Mouse (Mus musculus) intestine, embryonic 14.5 days (tissue): ENCODE data around the gene Gng13. TPM values are rescaled to one million over a fixed set of nuclear protein-coding genes. Genes with fewer than 3 reads are reported as not detected.

ENCODE experiments used
- ATAC-seq: fragments of 200-750 bp; cut with Nextera tagmentation; replicated peaks from 2 replicates; pipeline ENCODE4 v1.8.0; 2017; ENCODE audit warnings: low read depth, moderate number of reproducible peaks, moderate TSS enrichment, moderate library complexity; ENCODE audit not compliant: low FRiP score, low TSS enrichment
- DNase-seq: peaks from one replicate; pipeline ENCODE4 v3.0.0-alpha.2; 2018; ENCODE audit warnings: low spot score
- H3K27ac ChIP-seq: fragments of 300-500 bp; sonication (generic); 2 replicates; pipeline ENCODE4 v1.5.1; 2014; ENCODE audit warnings: low read depth, mild to moderate bottlenecking, control low read depth
- H3K27me3 ChIP-seq: fragments of 300-500 bp; sonication (generic); replicated peaks from 2 replicates; pipeline ENCODE4 v1.6.1; 2014; ENCODE audit warnings: low read length, control low read depth; ENCODE audit not compliant: control insufficient read depth, insufficient read depth
- H3K36me3 ChIP-seq: fragments of 300-500 bp; sonication (generic); 2 replicates; pipeline ENCODE4 v1.6.1; 2014; ENCODE audit warnings: low read length, control low read depth; ENCODE audit not compliant: control insufficient read depth, insufficient read depth
- H3K4me1 ChIP-seq: fragments of 300-500 bp; sonication (generic); replicated peaks from 2 replicates; pipeline ENCODE4 v1.6.1; 2014; ENCODE audit warnings: low read length, control low read depth, mixed read lengths; ENCODE audit not compliant: control insufficient read depth, insufficient read depth
- H3K4me2 ChIP-seq: fragments of 300-500 bp; sonication (generic); 2 replicates; pipeline ENCODE4 v1.6.1; 2014; ENCODE audit warnings: low read length
- H3K4me3 ChIP-seq: fragments of 300-500 bp; sonication (generic); 2 replicates; pipeline ENCODE4 v1.5.1; 2014; ENCODE audit warnings: low read depth, low read length, control low read depth, mixed read lengths
- H3K9ac ChIP-seq: fragments of 300-500 bp; sonication (generic); 2 replicates; pipeline ENCODE4 v1.6.1; 2014; ENCODE audit warnings: mild to moderate bottlenecking, low read length
- H3K9me3 ChIP-seq: fragments of 300-500 bp; sonication (generic); 2 replicates; pipeline ENCODE4 v1.6.1; 2016; ENCODE audit warnings: low read length, control low read depth; ENCODE audit not compliant: control insufficient read depth
- WGBS: fragments of 180-500 bp; shearing (Covaris S2); extraction: QIAGEN DNeasy Blood & Tissue Kit; methylation state at CpG from one replicate; pipeline ENCODE4 v1.1.7; 2014; 5-methylcytosine and 5-hydroxymethylcytosine counted together
- microRNA-seq: library from miRNA; unstranded; fragments of <30 nt; microRNA quantifications from one replicate; pipeline ENCODE4, GENCODE M21; 2016
- polyA plus RNA-seq: library from polyadenylated mRNA; unstranded; fragments of >200 nt; fragmentation: Nextera tagmentation; extraction: Ambion mirVana; gene quantifications from 2 replicates; pipeline ENCODE4 v1.2.1, GENCODE M21; 2014

Gng13 gene
- polyA plus RNA-seq, 1 experiment from 2014 or later: 2.7 TPM

DNA sequence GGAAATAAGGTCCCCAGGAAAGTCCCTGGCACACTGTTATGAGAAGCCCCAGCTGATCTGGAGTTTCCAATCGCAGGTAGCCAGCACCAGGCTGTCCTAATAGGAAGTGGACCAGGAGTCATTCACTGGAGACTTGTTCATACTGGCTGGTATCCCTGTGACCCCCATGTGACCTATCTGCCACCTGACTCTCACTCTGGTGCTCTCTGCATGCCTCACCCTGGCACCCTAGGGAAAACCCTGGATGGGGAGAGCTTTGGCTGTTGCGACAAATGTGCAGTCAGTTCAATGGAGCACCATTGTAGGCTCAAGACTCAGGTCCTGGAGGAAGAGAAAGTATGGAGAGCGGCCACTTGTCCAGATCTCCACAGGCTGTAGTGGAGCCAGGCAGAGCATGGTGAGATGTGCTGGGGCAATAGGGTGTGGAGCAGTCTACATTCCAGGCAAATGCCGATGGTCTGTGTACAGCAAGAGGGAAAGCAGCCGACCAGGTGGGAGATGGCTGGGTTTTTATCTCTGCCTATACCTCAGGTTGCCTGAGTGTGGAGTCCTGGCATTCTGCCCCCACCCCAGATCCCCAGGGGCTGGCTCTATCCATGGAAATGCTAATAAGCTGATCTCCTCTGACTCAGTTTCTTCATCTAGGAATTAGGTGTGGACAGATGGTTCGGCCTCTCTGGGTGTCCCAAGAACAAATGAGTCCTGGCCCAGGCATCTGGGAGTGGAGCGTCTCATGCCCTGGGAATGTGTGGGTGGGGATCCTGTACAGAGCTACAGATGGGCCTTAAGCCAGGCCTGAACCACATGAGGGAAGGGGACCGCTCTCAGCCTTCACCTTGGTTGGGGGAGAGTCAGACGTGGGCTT lies 39.6 kb downstream of the Gng13 start:
- WGBS: 67% methylated on average over 9 of the region's 9 CpGs
- Histone ChIP-seq H3K36me3 (no peaks in the 10 kb centered on the region), H3K9ac (no peak overlapping the region), H3K4me3 (no peak overlapping the region), H3K9me3 (no peaks in the 10 kb centered on the region), H3K4me2 (no peak overlapping the region), H3K27me3 (no peaks in the 10 kb centered on the region), H3K27ac (peak overlapping the region; percentile 33; the same call in 1 of the 2 replicates), H3K4me1 (peaks cover 11% of the 10 kb centered on the region)
- DNase-seq (no peak), ATAC-seq (peak; percentile 64; the same call in 1 of the 2 replicates)

DNA sequence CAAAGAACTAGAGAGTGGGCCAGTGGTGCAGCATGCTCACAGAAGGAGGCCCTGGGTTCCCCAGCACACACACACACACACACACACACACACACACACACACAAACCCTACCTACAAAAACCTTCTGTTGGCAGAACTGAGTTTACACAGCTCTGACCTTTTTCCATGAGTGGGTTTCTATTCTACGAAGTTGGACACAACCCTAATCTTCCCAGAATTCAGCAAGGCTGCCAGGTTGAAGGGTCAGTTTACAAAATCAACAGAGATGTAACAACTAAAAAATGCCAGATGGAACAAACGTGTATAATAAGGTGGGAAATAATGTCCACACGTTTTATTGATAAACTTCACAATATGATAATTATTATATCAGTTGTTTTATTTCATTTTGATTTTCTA lies 40.7 kb downstream of the Gng13 start:
- no peak overlapping the region for H3K9ac ChIP-seq
- H3K9me3 ChIP-seq: no peaks in the 10 kb centered on the region
- ATAC-seq: no peak
- H3K27ac ChIP-seq: no peak overlapping the region
- H3K4me3 ChIP-seq: no peak overlapping the region
- no peaks in the 10 kb centered on the region for H3K27me3 ChIP-seq
- H3K4me2 ChIP-seq: no peak overlapping the region
- DNase-seq: no peak
- no peaks in the 10 kb centered on the region for H3K36me3 ChIP-seq
- H3K4me1 ChIP-seq: peaks cover 9% of the 10 kb centered on the region
- WGBS: 62% methylated on average over 3 of the region's 3 CpGs

DNA sequence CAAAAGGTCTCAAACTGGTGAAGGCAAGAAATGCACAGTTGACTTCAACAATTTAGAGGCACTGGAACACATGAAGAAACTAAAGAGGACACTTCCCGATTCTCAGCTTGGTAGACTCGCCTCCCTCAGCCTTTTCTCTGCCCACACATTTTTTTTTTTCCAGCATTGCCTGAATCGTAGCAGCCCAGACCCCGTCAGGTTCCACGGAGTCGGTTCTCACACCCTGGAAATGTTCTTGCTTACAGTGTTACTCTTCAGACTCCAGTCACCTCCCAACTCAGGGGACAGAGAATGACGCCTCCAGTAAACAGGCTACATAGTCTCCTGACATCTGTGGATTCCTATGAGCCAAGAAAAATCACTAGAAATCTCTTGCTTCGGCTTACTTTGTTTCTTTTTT lies 43.2 kb downstream of the Gng13 start:
- WGBS: 71% methylated on average over 8 of the region's 8 CpGs
- no peak overlapping the region for H3K4me3 ChIP-seq
- H3K4me2 ChIP-seq: no peak overlapping the region
- no peak overlapping the region for H3K27ac ChIP-seq
- no peak overlapping the region for H3K9ac ChIP-seq
- no peaks in the 10 kb centered on the region for H3K9me3 ChIP-seq
- DNase-seq: no peak
- no peaks in the 10 kb centered on the region for H3K36me3 ChIP-seq
- H3K27me3 ChIP-seq: no peaks in the 10 kb centered on the region
- ATAC-seq: no peak
- peaks cover 9% of the 10 kb centered on the region for H3K4me1 ChIP-seq

DNA sequence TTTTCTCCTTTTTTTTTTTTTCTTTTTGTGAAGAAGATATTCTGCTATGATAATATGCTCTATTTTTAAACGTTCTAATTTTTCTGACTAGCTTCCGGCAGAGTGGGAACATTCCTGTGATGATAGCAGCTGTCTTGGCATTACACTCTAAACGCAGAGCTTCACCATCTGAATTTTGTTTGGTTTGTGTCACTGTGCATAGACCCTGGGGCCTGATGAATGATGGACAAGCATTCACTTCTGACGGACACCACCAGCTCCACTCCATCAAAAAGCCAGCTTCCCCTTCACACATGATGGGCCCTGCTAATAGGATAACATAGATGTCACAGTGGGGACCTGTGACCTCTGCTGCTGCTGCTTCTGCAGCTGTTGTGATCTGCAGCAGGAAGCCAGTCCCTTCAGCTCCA lies 44.6 kb downstream of the Gng13 start:
- no peaks in the 10 kb centered on the region for H3K27me3 ChIP-seq
- WGBS: 56% methylated on average over 4 of the region's 4 CpGs
- H3K27ac ChIP-seq: no peak overlapping the region
- peaks cover 3% of the 10 kb centered on the region for H3K4me1 ChIP-seq
- no peak overlapping the region for H3K4me3 ChIP-seq
- no peaks in the 10 kb centered on the region for H3K9me3 ChIP-seq
- ATAC-seq: no peak
- DNase-seq: no peak
- no peak overlapping the region for H3K4me2 ChIP-seq
- H3K9ac ChIP-seq: no peak overlapping the region
- H3K36me3 ChIP-seq: no peaks in the 10 kb centered on the region

DNA sequence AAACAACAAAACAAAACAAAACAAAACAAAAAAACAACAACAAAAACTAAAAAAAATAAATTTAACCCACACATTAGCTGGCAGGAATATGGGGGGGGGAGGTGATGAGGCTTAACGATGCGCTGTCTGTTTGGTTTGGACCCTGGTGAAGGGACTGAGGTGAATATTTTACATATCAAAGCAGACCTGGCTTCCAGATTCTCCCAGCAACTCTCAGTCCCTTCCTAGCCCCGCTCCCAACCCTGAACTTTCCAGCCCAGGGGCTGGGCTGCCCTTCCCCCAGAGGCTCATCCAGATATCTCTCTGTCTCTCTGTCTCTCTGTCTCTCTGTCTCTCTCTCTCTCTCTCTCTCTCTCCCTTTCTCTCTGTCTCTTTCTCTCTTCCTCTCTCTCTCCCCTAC lies 45.6 kb downstream of the Gng13 start:
- no peak for DNase-seq
- no peak for ATAC-seq
- H3K36me3 ChIP-seq: no peaks in the 10 kb centered on the region
- H3K4me1 ChIP-seq: no peaks in the 10 kb centered on the region
- H3K9ac ChIP-seq: no peak overlapping the region
- no peak overlapping the region for H3K4me2 ChIP-seq
- no peaks in the 10 kb centered on the region for H3K9me3 ChIP-seq
- H3K4me3 ChIP-seq: no peak overlapping the region
- no peaks in the 10 kb centered on the region for H3K27me3 ChIP-seq
- H3K27ac ChIP-seq: no peak overlapping the region
- WGBS: 27% methylated on average over 3 of the region's 3 CpGs

DNA sequence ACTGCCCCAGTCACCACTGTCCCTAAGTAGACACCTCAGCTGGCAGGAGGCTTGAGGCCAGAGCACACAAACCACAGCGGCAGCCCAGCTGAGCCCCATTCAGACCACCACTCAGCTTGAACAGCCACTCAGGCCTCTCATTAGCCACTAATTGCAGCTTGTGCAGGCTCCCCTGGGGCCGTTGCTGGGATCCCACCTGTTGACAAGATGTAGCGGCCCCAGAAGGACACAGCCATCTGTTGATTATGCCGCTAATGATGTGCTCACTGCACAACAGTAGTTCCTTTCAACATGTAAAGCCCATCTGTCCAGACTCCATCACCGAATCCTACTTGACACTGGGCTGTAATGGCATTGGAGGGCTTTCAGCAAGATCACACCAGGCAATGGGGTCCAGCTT lies 48.9 kb downstream of the Gng13 start:
- ATAC-seq (no peak), DNase-seq (no peak)
- Histone ChIP-seq H3K4me3 (no peak overlapping the region), H3K9me3 (no peaks in the 10 kb centered on the region), H3K27ac (no peak overlapping the region), H3K27me3 (no peaks in the 10 kb centered on the region), H3K36me3 (no peaks in the 10 kb centered on the region), H3K4me1 (no peaks in the 10 kb centered on the region), H3K4me2 (no peak overlapping the region), H3K9ac (no peak overlapping the region)
- WGBS: 68% methylated on average over 5 of the region's 5 CpGs

Small RNA genes within 50 kb of the gene (microRNA-seq; reads per million reads assigned to microRNA genes)
- not detected for gene Gm25083

Other genes with a start within 250 kb of the Gng13 start
- gene Sstr5, start 219.9 kb upstream of the Gng13 start, polyA plus RNA-seq: 0.19 and 0.36 TPM in 2 replicates
- 9.1 and 9.4 TPM in 2 replicates for gene Sox8, start 146.5 kb upstream of the Gng13 start, polyA plus RNA-seq
- 31.3 and 33.5 TPM in 2 replicates for gene Lmf1, start 138.1 kb upstream of the Gng13 start, polyA plus RNA-seq
- gene Chtf18, start 10.2 kb downstream of the Gng13 start, polyA plus RNA-seq: 22.2 and 23.0 TPM in 2 replicates
- 23.7 and 24.6 TPM in 2 replicates for gene Rpusd1, start 10.5 kb downstream of the Gng13 start, polyA plus RNA-seq
- gene Mslnl, start 18.9 kb downstream of the Gng13 start, polyA plus RNA-seq: 0.08 TPM in 1 of 2 replicates, not detected in the other
- gene Msln, start 37.2 kb downstream of the Gng13 start, polyA plus RNA-seq: 10.5 and 12.9 TPM in 2 replicates
- gene Narfl, start 56.6 kb downstream of the Gng13 start, polyA plus RNA-seq: 25.2 and 29.3 TPM in 2 replicates
- 57.2 and 67.8 TPM in 2 replicates for gene Haghl, start 68.5 kb downstream of the Gng13 start, polyA plus RNA-seq
- gene Ccdc78, start 69.4 kb downstream of the Gng13 start, polyA plus RNA-seq: 0.28 TPM in 2 replicates
- gene Fam173a, start 75.7 kb downstream of the Gng13 start, polyA plus RNA-seq: 93.5 and 93.8 TPM in 2 replicates
- 0.34 TPM in 1 of 2 replicates, not detected in the other for gene AC134908.4, start 78.5 kb downstream of the Gng13 start, polyA plus RNA-seq
- gene Metrn, start 80.0 kb downstream of the Gng13 start, polyA plus RNA-seq: 8.6 and 9.2 TPM in 2 replicates
- gene Fbxl16, start 91.9 kb downstream of the Gng13 start, polyA plus RNA-seq: 3.9 and 4.7 TPM in 2 replicates
- 29.4 and 30.8 TPM in 2 replicates for gene Wdr24, start 106.5 kb downstream of the Gng13 start, polyA plus RNA-seq
- 39.5 and 40.2 TPM in 2 replicates for gene Jmjd8, start 111.7 kb downstream of the Gng13 start, polyA plus RNA-seq
- gene Stub1, start 116.2 kb downstream of the Gng13 start, polyA plus RNA-seq: 345 and 350 TPM in 2 replicates
- 1.3 and 1.5 TPM in 2 replicates for gene Rhbdl1, start 120.1 kb downstream of the Gng13 start, polyA plus RNA-seq
- gene Gm20683, start 124.6 kb downstream of the Gng13 start, polyA plus RNA-seq: 1.6 and 2.3 TPM in 2 replicates
- 10.4 and 11.5 TPM in 2 replicates for gene Rhot2, start 127.7 kb downstream of the Gng13 start, polyA plus RNA-seq
- 18.2 and 19.8 TPM in 2 replicates for gene Wdr90, start 144.3 kb downstream of the Gng13 start, polyA plus RNA-seq
- gene Mcrip2, start 151.6 kb downstream of the Gng13 start, polyA plus RNA-seq: 44.1 and 61.2 TPM in 2 replicates
- gene Mettl26, start 157.9 kb downstream of the Gng13 start, polyA plus RNA-seq: 63.2 and 64.1 TPM in 2 replicates
- gene Wfikkn1, start 163.7 kb downstream of the Gng13 start, polyA plus RNA-seq: 0.40 and 0.69 TPM in 2 replicates
- gene Rab40c, start 202.6 kb downstream of the Gng13 start, polyA plus RNA-seq: 14.2 and 14.6 TPM in 2 replicates
- gene Pigq, start 227.8 kb downstream of the Gng13 start, polyA plus RNA-seq: 59.9 and 60.8 TPM in 2 replicates
- gene Nhlrc4, start 227.8 kb downstream of the Gng13 start, polyA plus RNA-seq: not detected in 2 replicates
- gene A930017K11Rik, start 235.4 kb downstream of the Gng13 start, polyA plus RNA-seq: 0.28 TPM in 1 of 2 replicates, not detected in the other